Mouse (Mus musculus): ENCODE results near the gene Prepl.

Prepl gene

GRCm38 (mm10) chr17:85070658-85071057 lies 19.4 kb downstream of the Prepl start:
- DNase-seq (ENCODE audit: low read depth), result no peak

- DNase-seq (ENCODE audit: low read depth), result no peak
Observed at GRCm38 (mm10) chr17:85067331-85067730, 22.7 kb downstream of the Prepl start.

- no peak for DNase-seq (ENCODE audit: low read depth)
Observed at GRCm38 (mm10) chr17:85063560-85063959, 26.5 kb downstream of the Prepl start.

GRCm38 (mm10) chr17:85059136-85059535 lies 30.9 kb downstream of the Prepl start:
- DNase-seq (ENCODE audit: low read depth), result no peak

- DNase-seq (ENCODE audit: low read depth), result no peak
Observed at GRCm38 (mm10) chr17:85058276-85058675, 31.8 kb downstream of the Prepl start.

GRCm38 (mm10) chr17:85048379-85048778 lies 41.7 kb downstream of the Prepl start:
- DNase-seq (ENCODE audit: low read depth), result no peak

- no peak for DNase-seq (ENCODE audit: low read depth)
Observed at GRCm38 (mm10) chr17:85045160-85045559, 44.9 kb downstream of the Prepl start.

GRCm38 (mm10) chr17:85044466-85044865 lies 45.6 kb downstream of the Prepl start:
- no peak for DNase-seq (ENCODE audit: low read depth)

GRCm38 (mm10) chr17:85043404-85043816 lies 46.6 kb downstream of the Prepl start:
- DNase-seq (ENCODE audit: low read depth), result no peak

GRCm38 (mm10) chr17:85042419-85042818 lies 47.6 kb downstream of the Prepl start:
- DNase-seq (ENCODE audit: low read depth), result no peak

GRCm38 (mm10) chr17:85040913-85041312 lies 49.1 kb downstream of the Prepl start:
- no peak for DNase-seq (ENCODE audit: low read depth)

GRCm38 (mm10) chr17:85038761-85039160 lies 51.3 kb downstream of the Prepl start:
- no peak for DNase-seq (ENCODE audit: low read depth)

- DNase-seq (ENCODE audit: low read depth), result no peak
Observed at GRCm38 (mm10) chr17:85038311-85038710, 51.7 kb downstream of the Prepl start.

GRCm38 (mm10) chr17:85037855-85038254 lies 52.2 kb downstream of the Prepl start:
- no peak for DNase-seq (ENCODE audit: low read depth)

- DNase-seq (ENCODE audit: low read depth), result no peak
Observed at GRCm38 (mm10) chr17:85034068-85034467, 56.0 kb downstream of the Prepl start.

GRCm38 (mm10) chr17:85033087-85033486 lies 57.0 kb downstream of the Prepl start:
- no peak for DNase-seq (ENCODE audit: low read depth)

- DNase-seq (ENCODE audit: low read depth), result no peak
Observed at GRCm38 (mm10) chr17:85030651-85031050, 59.4 kb downstream of the Prepl start.

GRCm38 (mm10) chr17:85028797-85029196 lies 61.2 kb downstream of the Prepl start:
- DNase-seq (ENCODE audit: low read depth), result no peak

- no peak for DNase-seq (ENCODE audit: low read depth)
Observed at GRCm38 (mm10) chr17:85028093-85028739, 61.8 kb downstream of the Prepl start, which contains the start of gene Slc3a1. Gene Slc3a1, plus strand, starts transcription at chr17:85028376.

- no peak for DNase-seq (ENCODE audit: low read depth)
Observed at GRCm38 (mm10) chr17:85027247-85027646, 62.8 kb downstream of the Prepl start.

GRCm38 (mm10) chr17:85026436-85026835 lies 63.6 kb downstream of the Prepl start:
- DNase-seq (ENCODE audit: low read depth), result no peak

- DNase-seq (ENCODE audit: low read depth), result no peak
Observed at GRCm38 (mm10) chr17:85025151-85025550, 64.9 kb downstream of the Prepl start.

GRCm38 (mm10) chr17:85024237-85024636 lies 65.8 kb downstream of the Prepl start:
- no peak for DNase-seq (ENCODE audit: low read depth)
